In genomic region chr3:121425861-121426620, GRCm38 (mm10) we compare ENCODE assay signal across 8 mouse cellular contexts. TPM values are rescaled to one million over a fixed set of nuclear protein-coding genes. Genes with fewer than 3 reads are reported as not detected.
A peak's percentile ranks its signal among the peaks of the same experiment; 100 is the strongest.
DNase-seq lines count a peak whose midpoint lies in the region; ATAC-seq and TF ChIP-seq lines count a peak whose summit lies in the region.

TSS of gene Cnn3 (plus strand) at chr3:121426497.

- no peak for TF ChIP-seq EP300 in ES-Bruce4 (IDR thresholded peaks at IDR 0.05; ENCODE audit: insufficient read depth, low read depth, low read length)
- TF ChIP-seq EP300 in liver, postnatal 0 days (IDR thresholded peaks at IDR 0.05; ENCODE audit: low read depth) = peak; percentile 70

- H3K27me3 ChIP-seq in ES-Bruce4 (ENCODE audit: control insufficient read depth, insufficient read depth, low read length, poor library complexity, severe bottlenecking) = no peaks in the 10 kb centered on the region
- H3K27me3 ChIP-seq in forebrain, embryonic 15.5 days = no peaks in the 10 kb centered on the region
- no peaks in the 10 kb centered on the region for H3K27me3 ChIP-seq in liver, postnatal 0 days (ENCODE audit: insufficient read depth, low read length)
- H3K27me3 ChIP-seq in neural tube, embryonic 15.5 days (replicated peaks) = no peaks in the 10 kb centered on the region

- H3K9ac ChIP-seq in ES-Bruce4 (ENCODE audit: low read depth, poor library complexity, severe bottlenecking) = peak within 1 kb of the TSS; percentile 100
- H3K9ac ChIP-seq in forebrain, embryonic 15.5 days (replicated peaks) = peak within 1 kb of the TSS; percentile 97
- H3K9ac ChIP-seq in liver, postnatal 0 days (replicated peaks) = peak within 1 kb of the TSS; percentile 81
- H3K9ac ChIP-seq in neural tube, embryonic 15.5 days (replicated peaks) = peak within 1 kb of the TSS; percentile 96

- peak; percentile 86 for DNase-seq in cerebellum, adult 11-12 months
- peak; percentile 93 to 96 for DNase-seq in heart, postnatal 14 days
- no peak for DNase-seq in large intestine, adult 2 months (ENCODE audit: low read depth, low spot score)
- peak; percentile 91 for DNase-seq in liver, postnatal 0 days
- DNase-seq in testis, postnatal 10 days (ENCODE audit: low spot score) = peak; percentile 97

- peak within 1 kb of the TSS; percentile 86 for H3K4me2 ChIP-seq in forebrain, embryonic 15.5 days (replicated peaks)
- H3K4me2 ChIP-seq in liver, postnatal 0 days (ENCODE audit: low read depth, low read length) = peak within 1 kb of the TSS; percentile 78
- peak within 1 kb of the TSS; percentile 92 for H3K4me2 ChIP-seq in neural tube, embryonic 15.5 days

- no peak for TF ChIP-seq CTCF in ES-Bruce4 (IDR thresholded peaks at IDR 0.05; ENCODE audit: low read depth, low read length)
- no peak for TF ChIP-seq CTCF in liver, postnatal 0 days (IDR thresholded peaks at IDR 0.05; ENCODE audit: low read depth)

- H3K36me3 ChIP-seq in ES-Bruce4 (ENCODE audit: control insufficient read depth, insufficient read depth, low read length, poor library complexity, severe bottlenecking) = no peaks in the 10 kb centered on the region; the same call in 1 of the 2 replicates
- no peaks in the 10 kb centered on the region for H3K36me3 ChIP-seq in forebrain, embryonic 15.5 days
- no peaks in the 10 kb centered on the region for H3K36me3 ChIP-seq in liver, postnatal 0 days (replicated peaks; ENCODE audit: insufficient read depth, low read length)
- H3K36me3 ChIP-seq in neural tube, embryonic 15.5 days = no peaks in the 10 kb centered on the region

- peak; percentile 60 for TF ChIP-seq POLR2A in ES-Bruce4 (IDR thresholded peaks at IDR 0.05; ENCODE audit: insufficient read depth, low read length)

- peak; percentile 94 for ATAC-seq in forebrain, embryonic 15.5 days (replicated peaks)
- peak; percentile 87 for ATAC-seq in liver, postnatal 0 days
- peak; percentile 90 for ATAC-seq in neural tube, embryonic 15.5 days (ENCODE audit: low FRiP score)

- intact Hi-C loops in heart, postnatal 14 days (cut with DNase I) = loop anchor here (2.0 to 10.0 kb wide), 3 partner anchors 61 to 251 kb away; partner anchors contain the start of gene Rwdd3

- no peaks in the 10 kb centered on the region for H3K9me3 ChIP-seq in ES-Bruce4 (replicated peaks; ENCODE audit: control insufficient read depth, insufficient read depth, low read length, poor library complexity, severe bottlenecking)
- H3K9me3 ChIP-seq in forebrain, embryonic 15.5 days = no peaks in the 10 kb centered on the region
- H3K9me3 ChIP-seq in liver, postnatal 0 days (ENCODE audit: low read length) = no peaks in the 10 kb centered on the region
- H3K9me3 ChIP-seq in neural tube, embryonic 15.5 days (replicated peaks) = no peaks in the 10 kb centered on the region

- H3K27ac ChIP-seq in ES-Bruce4 (ENCODE audit: insufficient read depth, low read length) = peak within 1 kb of the TSS; percentile 64
- H3K27ac ChIP-seq in forebrain, embryonic 15.5 days (replicated peaks) = peak within 1 kb of the TSS; percentile 97
- H3K27ac ChIP-seq in liver, postnatal 0 days (ENCODE audit: low read depth) = peak within 1 kb of the TSS; percentile 94
- H3K27ac ChIP-seq in neural tube, embryonic 15.5 days (replicated peaks) = peak within 1 kb of the TSS; percentile 97

- peak within 1 kb of the TSS; percentile 86 for H3K4me3 ChIP-seq in ES-Bruce4 (ENCODE audit: low read depth, low read length)
- H3K4me3 ChIP-seq in forebrain, embryonic 15.5 days = peak within 1 kb of the TSS; percentile 96
- peak within 1 kb of the TSS; percentile 57 for H3K4me3 ChIP-seq in liver, postnatal 0 days (ENCODE audit: low read depth, low read length)
- H3K4me3 ChIP-seq in neural tube, embryonic 15.5 days (replicated peaks) = peak within 1 kb of the TSS; percentile 93

- no peaks in the 10 kb centered on the region for H3K4me1 ChIP-seq in ES-Bruce4 (ENCODE audit: control insufficient read depth, insufficient read depth, low read length)
- H3K4me1 ChIP-seq in forebrain, embryonic 15.5 days = peaks cover 36% of the 10 kb centered on the region
- peaks cover 9% of the 10 kb centered on the region for H3K4me1 ChIP-seq in liver, postnatal 0 days (ENCODE audit: insufficient read depth)
- H3K4me1 ChIP-seq in neural tube, embryonic 15.5 days = peaks cover 39% of the 10 kb centered on the region

- WGBS in forebrain, embryonic 15.5 days = under 1% methylated on average over 65 of the region's 66 CpGs
- WGBS in large intestine, adult 2 months = under 1% methylated on average over 59 of the region's 66 CpGs
- WGBS in liver, postnatal 0 days (ENCODE audit: insufficient replicate concordance) = 3% methylated on average over 55 of the region's 66 CpGs
- WGBS in neural tube, embryonic 15.5 days = under 1% methylated on average over 49 of the region's 66 CpGs

RNA-seq across cellular contexts. Expression of gene Cnn3, which starts in this region (rescaled TPM):
- 584 and 623 TPM in 2 replicates for polyA plus RNA-seq in ES-Bruce4 (2011; ENCODE audit: insufficient read depth, insufficient read length, low read depth, missing spikeins)
- 645 and 663 TPM in 2 replicates for polyA plus RNA-seq in forebrain, embryonic 15.5 days (2015; fragmentation: Nextera tagmentation; extraction: Ambion mirVana)
- 10 to 100 TPM; 68.1 to 74.9 TPM for total RNA-seq in heart, postnatal 14 days (2021)
- 88.9 and 102 TPM in 2 replicates for polyA plus RNA-seq in large intestine, adult 2 months (2012; rRNA removed)
- 128 and 143 TPM in 2 replicates for polyA plus RNA-seq in liver, postnatal 0 days (2015; fragmentation: Nextera tagmentation; extraction: Ambion mirVana)
- polyA plus RNA-seq in neural tube, embryonic 15.5 days (2015; fragmentation: Nextera tagmentation; extraction: Ambion mirVana) = 381 and 465 TPM in 2 replicates
